Mouse (Mus musculus): Measurements from ENCODE around the gene Emp2.
"Not testable (repeated sequence)": the region's sequence is repeated elsewhere in the genome, so short reads cannot be mapped to it uniquely, and the experiment has no call there.

Gene Emp2

GRCm38 (mm10) chr16:10316493-10317196 lies 2.9 kb upstream of the Emp2 start:
- DNase-seq: no peak

DNA sequence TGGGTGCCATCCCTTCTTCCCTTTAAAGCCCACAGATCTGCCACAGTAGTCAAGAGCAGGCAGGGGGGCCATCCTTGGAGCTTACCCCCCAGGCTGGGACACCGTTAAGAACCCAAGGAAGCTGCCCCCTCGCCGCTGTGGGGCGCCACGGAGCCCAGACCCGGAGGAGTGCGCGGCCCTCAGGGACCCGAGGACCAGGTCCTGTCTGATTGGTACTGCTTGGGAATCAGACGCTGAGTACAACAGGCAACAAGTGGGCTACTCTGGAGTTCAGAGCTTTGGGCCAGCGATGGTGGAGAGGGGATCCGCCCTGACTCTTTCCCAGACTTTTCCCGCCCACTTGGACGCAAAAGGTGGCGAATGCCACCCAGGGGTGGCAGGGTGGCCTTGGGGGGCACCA lies 542 bp downstream of the Emp2 start:
- DNase-seq: no peak

- DNase-seq: no peak
Observed at GRCm38 (mm10) chr16:10311989-10312388, 1.8 kb downstream of the Emp2 start.

DNA sequence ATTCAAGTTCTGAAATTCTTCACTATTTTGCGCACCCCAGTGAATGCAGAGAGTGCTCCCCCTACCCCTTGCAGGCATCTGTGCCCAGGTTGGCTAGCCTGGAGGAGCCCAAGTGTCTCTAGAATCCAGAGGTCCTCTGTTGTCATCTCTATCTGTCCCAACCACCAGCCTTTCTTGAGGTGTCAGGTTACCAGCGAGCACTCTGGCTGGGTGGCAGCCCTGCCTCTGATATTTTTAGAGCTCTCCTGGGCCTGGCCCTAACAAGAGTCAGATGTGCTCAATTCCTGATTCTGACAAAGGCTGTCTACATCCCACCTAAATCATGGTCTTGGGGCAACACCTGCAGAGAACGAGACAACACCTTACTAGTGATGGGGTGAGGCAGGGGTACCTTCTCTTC lies 2.7 kb downstream of the Emp2 start:
- DNase-seq: no peak

DNA sequence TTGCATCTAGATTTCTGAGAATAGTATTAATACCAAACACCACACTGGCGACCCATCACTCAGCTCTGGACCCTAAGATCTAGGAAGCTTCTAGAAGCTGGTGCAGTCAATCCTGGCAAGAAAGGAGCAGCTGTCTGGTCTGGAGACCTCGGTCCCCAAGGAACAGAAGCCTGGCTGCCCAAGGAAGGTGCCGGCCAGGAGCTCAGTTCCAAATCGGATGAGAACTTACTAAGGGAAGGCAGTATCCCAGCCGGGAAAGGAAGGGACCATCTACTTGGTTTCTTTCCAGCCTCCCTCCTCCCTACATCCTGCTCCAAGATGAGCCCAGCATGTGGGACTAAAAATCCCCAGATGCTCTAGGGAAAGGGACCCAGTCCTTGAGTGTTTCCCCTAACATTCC lies 3.3 kb downstream of the Emp2 start:
- DNase-seq: no peak

- no peak for DNase-seq
Observed at GRCm38 (mm10) chr16:10307351-10307750, 6.4 kb downstream of the Emp2 start.

DNA sequence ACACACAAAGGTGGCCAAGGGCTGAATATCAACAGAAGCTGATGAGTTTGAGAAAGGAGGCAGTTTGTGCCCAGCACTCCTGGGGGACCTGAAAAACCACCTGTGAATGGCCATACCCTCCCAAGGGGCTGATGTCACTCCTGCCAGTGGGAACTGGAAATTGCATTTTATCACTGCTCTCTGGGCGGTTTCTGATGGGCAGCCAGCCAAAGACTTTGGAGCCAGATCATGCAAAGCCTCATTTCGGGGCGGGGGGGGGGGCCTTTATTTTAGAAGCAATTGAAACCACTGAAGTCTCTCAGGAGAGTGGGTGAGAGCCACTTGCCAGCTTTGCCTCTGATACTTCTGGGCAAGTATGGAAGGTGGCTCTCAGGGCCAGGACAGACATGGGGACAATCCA lies 7.7 kb downstream of the Emp2 start:
- no peak for DNase-seq

DNA sequence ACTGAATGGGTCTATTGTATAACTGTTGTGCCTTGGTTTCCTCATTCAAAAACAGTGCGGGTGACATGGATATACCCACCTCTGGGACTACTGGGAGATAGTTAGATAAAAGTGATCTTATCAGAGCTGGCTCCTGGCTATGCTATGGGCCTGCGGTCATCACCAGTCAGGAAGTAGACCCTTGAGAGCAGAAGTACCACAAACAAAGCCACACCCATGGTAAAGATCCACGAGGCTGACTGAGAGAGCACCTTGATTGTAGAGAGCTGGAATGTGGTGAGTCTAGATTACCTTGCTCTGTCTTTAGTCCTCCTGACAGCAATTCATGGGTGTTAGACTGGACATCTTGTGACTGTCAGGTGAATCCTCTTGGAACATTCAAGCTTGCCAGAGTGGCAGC lies 12.4 kb downstream of the Emp2 start:
- no peak for DNase-seq

DNA sequence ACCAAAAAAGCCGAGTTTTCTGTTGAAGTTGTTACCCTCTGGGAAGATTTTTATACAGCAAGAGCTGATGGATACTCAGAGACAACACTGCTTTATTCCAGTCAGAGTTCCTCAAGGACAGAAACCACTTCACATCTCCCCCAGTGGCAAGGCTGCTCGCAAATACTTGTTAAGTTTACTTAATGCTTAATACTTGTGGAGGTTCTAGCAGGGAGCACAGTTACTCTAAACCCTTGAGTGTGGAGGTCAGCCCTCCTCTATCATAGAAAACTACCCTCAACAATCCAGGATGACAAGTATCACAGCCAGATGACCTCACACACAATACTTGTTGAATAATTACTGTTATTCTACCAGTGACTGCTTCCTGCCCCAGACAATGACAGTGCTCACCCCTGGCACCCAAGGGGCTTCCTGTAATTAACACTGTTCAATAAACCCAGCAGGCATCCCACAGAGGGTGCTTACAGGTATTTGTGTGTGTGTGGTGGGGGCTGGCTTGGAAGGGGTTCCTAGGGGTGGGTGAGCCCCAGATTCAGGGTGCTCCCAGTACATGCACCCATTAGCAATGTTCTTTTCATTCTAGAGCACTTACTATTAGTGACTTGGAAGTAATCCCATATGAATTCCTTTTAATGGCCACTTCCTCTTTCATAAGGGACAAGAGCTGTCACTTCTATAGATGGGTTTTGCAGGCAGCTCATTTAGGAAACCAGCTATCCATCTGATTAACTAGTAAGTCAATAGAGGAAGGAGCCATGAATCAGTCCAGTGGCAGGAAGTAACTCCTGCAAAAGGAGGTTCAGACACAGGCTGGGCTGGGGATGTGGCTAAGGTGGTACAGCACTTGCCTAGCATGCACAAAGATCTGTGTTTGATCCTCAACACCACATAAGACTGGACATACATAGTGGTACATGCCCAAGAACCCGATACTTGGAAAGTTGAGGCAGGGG lies 13.3 kb downstream of the Emp2 start:
- DNase-seq: no peak

DNA sequence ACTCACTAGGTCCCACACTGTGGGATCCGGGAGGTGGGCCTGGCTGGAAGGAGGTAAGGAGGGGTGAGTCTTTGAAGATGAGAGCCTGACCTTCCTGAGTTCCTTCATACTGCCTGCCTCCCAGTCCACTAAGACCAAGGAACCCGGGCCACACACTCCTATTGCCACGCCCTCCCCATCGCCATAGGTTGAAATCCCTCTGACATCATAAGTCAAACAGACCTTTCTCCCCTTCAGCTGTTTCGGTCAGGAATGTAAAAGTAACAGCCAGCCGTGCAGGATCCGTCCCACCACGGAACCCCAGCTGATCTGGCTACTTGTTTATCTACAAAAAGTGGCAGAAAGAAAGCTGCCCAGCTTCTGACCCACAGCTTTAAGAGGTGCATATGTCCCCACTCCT lies 14.1 kb downstream of the Emp2 start:
- no peak for DNase-seq

DNA sequence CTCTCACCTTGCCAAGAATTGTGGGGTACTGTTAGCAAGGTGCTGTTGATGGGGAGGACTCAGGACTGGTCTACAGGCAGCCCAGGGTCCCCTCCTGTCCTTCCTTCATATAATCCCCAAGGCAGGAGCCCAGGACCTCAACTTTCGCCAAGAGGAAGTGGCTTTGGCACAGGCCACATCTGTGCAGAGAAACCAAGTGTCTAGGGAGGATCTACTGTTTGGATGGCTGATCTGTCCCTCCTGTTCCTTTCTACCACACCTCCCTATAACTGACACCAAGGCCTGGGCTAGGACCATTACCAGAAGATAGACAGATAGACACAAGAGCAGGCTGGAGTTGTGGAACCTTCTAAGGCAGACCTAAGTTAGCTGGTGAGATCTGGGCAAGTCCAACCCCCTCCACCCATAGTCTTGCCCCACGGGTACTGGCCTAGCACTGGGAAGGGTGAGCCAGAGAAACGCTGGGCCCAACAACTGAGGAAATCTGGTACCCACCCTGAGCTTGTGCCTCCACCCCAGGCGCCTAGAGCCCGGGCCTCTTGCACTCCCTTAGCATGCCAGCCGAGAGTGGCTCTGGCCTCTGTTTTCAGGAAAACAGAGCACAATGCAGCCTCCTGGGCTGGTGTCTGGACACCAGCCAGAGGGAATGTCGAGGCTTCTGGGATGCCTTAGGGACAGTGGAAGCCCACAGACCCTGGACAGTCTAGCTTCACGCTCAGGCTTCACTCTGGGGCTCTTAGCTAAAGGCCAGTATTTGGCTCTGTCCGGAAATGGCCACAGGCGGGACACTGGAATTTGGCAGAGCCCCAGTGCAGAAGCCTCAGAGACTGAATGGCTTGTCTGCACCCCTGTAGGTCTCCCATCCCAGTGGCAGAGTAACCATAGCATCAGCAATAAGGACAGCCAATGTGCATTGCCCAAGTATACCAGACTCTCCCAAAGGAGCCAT lies 15.8 kb downstream of the Emp2 start:
- DNase-seq: no peak

- no peak for DNase-seq
Observed at GRCm38 (mm10) chr16:10288115-10288514, 25.7 kb downstream of the Emp2 start.

- DNase-seq: no peak
Observed at GRCm38 (mm10) chr16:10286513-10287268, 27.1 kb downstream of the Emp2 start.

GRCm38 (mm10) chr16:10281890-10282289 lies 31.9 kb downstream of the Emp2 start:
- DNase-seq: no peak

- DNase-seq: peak; percentile 58 to 83
Observed at GRCm38 (mm10) chr16:10280286-10280951, 33.3 kb downstream of the Emp2 start.

GRCm38 (mm10) chr16:10276778-10277177 lies 37.0 kb downstream of the Emp2 start:
- not testable (repeated sequence) for DNase-seq

- peak in 1 of 2 experiments; percentile 6 for DNase-seq
Observed at GRCm38 (mm10) chr16:10274465-10274864, 39.3 kb downstream of the Emp2 start.

DNA sequence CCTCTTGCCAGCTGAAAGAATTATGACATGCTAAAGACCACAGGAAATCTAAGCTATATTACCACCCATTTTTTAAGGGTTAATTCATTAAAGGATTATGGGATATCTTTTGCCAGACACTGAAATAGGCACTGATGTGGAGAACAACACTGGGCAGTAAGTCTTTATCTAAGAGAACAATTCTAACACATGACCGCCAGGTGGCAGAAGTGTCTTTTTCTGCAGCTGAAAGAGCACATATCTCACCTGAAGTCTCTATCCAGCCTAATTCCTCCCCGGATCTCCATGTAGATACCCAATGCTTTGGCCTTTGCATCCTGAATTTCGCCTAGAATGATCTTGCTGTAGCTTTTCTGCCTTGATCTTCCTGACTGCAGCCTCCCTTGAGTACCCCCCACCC lies 41.5 kb downstream of the Emp2 start:
- DNase-seq: peak; percentile 15 to 38

DNA sequence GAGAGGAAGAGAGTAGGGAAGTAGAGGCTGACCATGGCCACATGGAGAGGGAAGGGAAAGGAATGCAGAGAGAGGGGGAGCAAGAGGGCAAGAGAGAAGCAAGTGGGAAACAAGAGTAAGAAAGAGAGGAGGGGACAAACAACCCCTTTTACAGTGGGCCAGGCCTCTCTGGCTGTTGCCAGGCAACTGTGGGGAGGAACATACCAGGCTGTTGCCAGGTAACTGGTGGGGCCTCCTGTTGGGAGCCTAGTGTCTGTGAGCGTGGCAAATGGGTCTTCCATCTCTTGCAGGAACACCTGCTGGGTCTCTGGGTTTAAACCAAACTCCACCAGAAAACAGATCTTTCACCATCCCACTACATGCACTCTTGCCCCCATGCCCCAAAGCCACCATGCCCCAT lies 59.8 kb downstream of the Emp2 start:
- DNase-seq: no peak

GRCm38 (mm10) chr16:10236601-10237000 lies 77.2 kb downstream of the Emp2 start:
- no peak for DNase-seq

All from kidney, adult 8-10 months (tissue).